Mouse (Mus musculus): Measurements from ENCODE around the gene C2cd4a.

C2cd4a gene

DNA sequence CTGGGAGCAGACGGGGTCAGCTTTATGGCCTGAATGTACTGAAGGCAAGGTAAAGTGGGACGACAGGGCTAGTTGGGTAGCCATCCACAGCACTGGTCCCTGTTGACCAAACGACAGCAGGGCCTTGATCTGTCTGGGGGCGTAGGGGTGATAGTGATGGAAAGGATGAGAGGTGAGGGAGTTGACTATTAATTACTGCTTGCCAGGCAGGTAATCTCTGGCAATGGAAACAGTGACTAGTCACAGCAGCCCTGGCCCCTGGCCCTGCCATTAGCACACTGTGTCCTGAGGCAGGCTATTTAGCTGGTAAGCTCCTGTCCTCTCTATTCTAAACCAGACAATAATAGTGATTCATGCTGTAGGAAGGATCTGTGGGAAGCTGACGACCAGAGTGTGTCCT is 39.7 kb downstream of the C2cd4a start:
- no peak for ATAC-seq (ENCODE audit: low TSS enrichment)

GRCm38 (mm10) chr9:67787671-67788070 is 44.5 kb downstream of the C2cd4a start:
- no peak for ATAC-seq (ENCODE audit: low TSS enrichment)

GRCm38 (mm10) chr9:67786311-67786710 is 45.8 kb downstream of the C2cd4a start:
- ATAC-seq (ENCODE audit: low TSS enrichment) = no peak

- ATAC-seq (ENCODE audit: low TSS enrichment) = no peak
Observed at GRCm38 (mm10) chr9:67783925-67784324, 48.2 kb downstream of the C2cd4a start.

GRCm38 (mm10) chr9:67783464-67783863 is 48.7 kb downstream of the C2cd4a start:
- ATAC-seq (ENCODE audit: low TSS enrichment) = no peak

DNA sequence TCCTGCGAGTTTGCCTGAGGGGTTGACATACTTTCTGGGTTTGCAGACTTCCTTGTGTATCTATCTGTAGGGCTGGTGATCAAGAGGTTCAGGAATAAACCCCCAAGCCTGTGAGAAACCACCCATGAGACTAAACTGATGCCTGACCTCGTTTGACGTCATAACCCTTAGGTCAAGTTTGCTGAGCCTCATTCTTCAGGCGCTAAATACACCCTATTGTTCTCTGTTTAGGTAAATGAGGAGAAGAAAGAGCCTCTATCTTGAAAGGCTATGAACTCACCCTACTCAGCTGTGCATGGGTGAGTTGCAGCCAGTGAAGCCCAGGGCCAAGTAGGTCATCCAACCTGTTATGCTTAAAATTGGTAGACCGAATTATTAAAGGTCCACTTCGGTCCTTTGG is 49.3 kb downstream of the C2cd4a start:
- no peak for ATAC-seq (ENCODE audit: low TSS enrichment)

All from frontal cortex, adult (tissue).